Mouse (Mus musculus) MEL (cell line): Measurements from ENCODE around the gene Tm4sf19. TPM values are rescaled to one million over a fixed set of nuclear protein-coding genes. Genes with fewer than 3 reads are reported as not detected.

ENCODE experiments used
- DNase-seq: peaks from one replicate; pipeline ENCODE4 v3.0.0; 2011; ENCODE audit warnings: low read depth, low spot score
- H3K27ac ChIP-seq: 2 replicates; pipeline ENCODE4 v1.5.1; 2012; ENCODE audit warnings: low read depth, mild to moderate bottlenecking, control low read depth, low read length, moderate library complexity; ENCODE audit not compliant: control insufficient read depth
- H3K27me3 ChIP-seq, 2 experiments: fragments of 150-350 bp in 1 of 2; sonication (generic) in 1 of 2; 2 replicates each; pipeline ENCODE4 v1.6.1; 2012; ENCODE audit warnings: low read length in 2 of 2, mild to moderate bottlenecking in 2 of 2, improper control_type of control experiment in 1 of 2, moderate library complexity in 1 of 2; ENCODE audit not compliant: insufficient read depth in 2 of 2, control insufficient read depth in 1 of 2
- H3K36me3 ChIP-seq, 2 experiments: 2 replicates each; pipeline ENCODE4 v1.6.1; 2012 to 2014; ENCODE audit warnings: low read length in 2 of 2, improper control_type of control experiment in 1 of 2, inconsistent platforms in 1 of 2, mild to moderate bottlenecking in 1 of 2; ENCODE audit not compliant: insufficient read depth in 2 of 2, control insufficient read depth in 1 of 2
- H3K4me1 ChIP-seq, 2 experiments: fragments of 150-350 bp in 1 of 2; sonication (generic) in 1 of 2; 2 replicates each; pipeline ENCODE4 v1.6.1; 2012; ENCODE audit warnings: low read length in 2 of 2, improper control_type of control experiment in 1 of 2, mild to moderate bottlenecking in 1 of 2; ENCODE audit not compliant: insufficient read depth in 2 of 2, control insufficient read depth in 1 of 2
- H3K4me3 ChIP-seq, 2 experiments: fragments of 150-350 bp in 1 of 2; sonication (generic) in 1 of 2; 2 replicates each; pipeline ENCODE4 v1.5.1; 2012; ENCODE audit warnings: low read depth in 2 of 2, low read length in 2 of 2, mild to moderate bottlenecking in 2 of 2, moderate library complexity in 2 of 2, control low read depth in 1 of 2, improper control_type of control experiment in 1 of 2; ENCODE audit not compliant: control insufficient read depth in 1 of 2, insufficient read depth in 1 of 2
- H3K79me2 ChIP-seq: 2 replicates; pipeline ENCODE4 v1.6.1; 2012; ENCODE audit warnings: mild to moderate bottlenecking, low read length, moderate library complexity; ENCODE audit not compliant: control insufficient read depth, poor library complexity, insufficient read depth
- H3K9ac ChIP-seq: 2 replicates; pipeline ENCODE4 v1.6.1; 2012; ENCODE audit warnings: low read depth, mild to moderate bottlenecking, control low read depth, low read length, moderate library complexity; ENCODE audit not compliant: control insufficient read depth, poor library complexity, severe bottlenecking
- H3K9me3 ChIP-seq: fragments of 150-350 bp; sonication (generic); replicated peaks from 2 replicates; pipeline ENCODE4 v1.6.1; 2012; ENCODE audit warnings: mild to moderate bottlenecking, low read length, improper control_type of control experiment, moderate library complexity; ENCODE audit not compliant: insufficient read depth
- CHD2 ChIP-seq: IDR thresholded peaks from 2 replicates; pipeline ENCODE4 v1.6.1; 2011; ENCODE audit warnings: low read length, improper control_type of control experiment
- CTCF ChIP-seq, 3 experiments: IDR thresholded peaks in 2 of 3; conservative IDR thresholded peaks in 1 of 3; 2 replicates each; pipeline ENCODE4 v1.5.1; 2011 to 2012; ENCODE audit warnings: low read length in 3 of 3, low read depth in 2 of 3, mild to moderate bottlenecking in 2 of 3, improper control_type of control experiment in 1 of 3, inconsistent platforms in 1 of 3, mixed read lengths in 1 of 3, moderate library complexity in 1 of 3; ENCODE audit not compliant: control insufficient read depth in 1 of 3, insufficient read depth in 1 of 3, poor library complexity in 1 of 3, severe bottlenecking in 1 of 3
- ELF1 ChIP-seq: IDR thresholded peaks from 2 replicates; pipeline ENCODE4 v1.6.1; 2014; ENCODE audit warnings: low read depth, mild to moderate bottlenecking, inconsistent platforms, low read length, improper control_type of control experiment, moderate library complexity
- EP300 ChIP-seq, 2 experiments: IDR thresholded peaks; 2 replicates each; pipeline ENCODE4 v1.6.1; 2011; ENCODE audit warnings: improper control_type of control experiment in 2 of 2, low read length in 2 of 2, low read depth in 1 of 2, mild to moderate bottlenecking in 1 of 2
- ETS1 ChIP-seq: IDR thresholded peaks from 2 replicates; pipeline ENCODE4 v1.6.1; 2012; ENCODE audit warnings: low read depth, mild to moderate bottlenecking, inconsistent platforms, low read length, improper control_type of control experiment, moderate library complexity
- GATA1 ChIP-seq: IDR thresholded peaks from 2 replicates; pipeline ENCODE4 v1.6.1; 2011; ENCODE audit warnings: low read depth, low read length, improper control_type of control experiment
- HCFC1 ChIP-seq: IDR thresholded peaks from 2 replicates; pipeline ENCODE4 v1.6.1; 2012; ENCODE audit warnings: low read depth, mild to moderate bottlenecking, inconsistent platforms, low read length, improper control_type of control experiment, moderate library complexity
- MAX ChIP-seq: IDR thresholded peaks from 2 replicates; pipeline ENCODE4 v1.6.1; 2011; ENCODE audit warnings: low read length, improper control_type of control experiment
- MAZ ChIP-seq: IDR thresholded peaks from 2 replicates; pipeline ENCODE4 v1.6.1; 2012; ENCODE audit warnings: low read depth, mild to moderate bottlenecking, inconsistent platforms, low read length, improper control_type of control experiment
- MEF2A ChIP-seq: IDR thresholded peaks from 2 replicates; pipeline ENCODE4 v1.6.1; 2014; ENCODE audit warnings: low read depth, mild to moderate bottlenecking, inconsistent platforms, low read length, improper control_type of control experiment; ENCODE audit not compliant: poor library complexity, insufficient replicate concordance, severe bottlenecking; ENCODE audit errors: extremely low read depth
- MXI1 ChIP-seq: IDR thresholded peaks from 2 replicates; pipeline ENCODE4 v1.6.1; 2011; ENCODE audit warnings: mild to moderate bottlenecking, low read depth, low read length, improper control_type of control experiment
- MYB ChIP-seq: IDR thresholded peaks from 2 replicates; pipeline ENCODE4 v1.6.1; 2011; ENCODE audit warnings: mild to moderate bottlenecking, low read depth, low read length, improper control_type of control experiment
- POLR2AphosphoS2 ChIP-seq: IDR thresholded peaks from 2 replicates; pipeline ENCODE4 v1.6.1; 2011; ENCODE audit warnings: low read length, improper control_type of control experiment
- POLR2AphosphoS5 ChIP-seq: IDR thresholded peaks from 2 replicates; pipeline ENCODE4 v1.6.1; 2012; ENCODE audit warnings: low read depth, borderline replicate concordance, mild to moderate bottlenecking, inconsistent platforms, low read length, moderate library complexity, mixed read lengths
- RAD21 ChIP-seq: IDR thresholded peaks from 2 replicates; pipeline ENCODE4 v1.6.1; 2011; ENCODE audit warnings: mild to moderate bottlenecking, low read depth, low read length, improper control_type of control experiment
- SMC3 ChIP-seq: IDR thresholded peaks from 2 replicates; pipeline ENCODE4 v1.6.1; 2011; ENCODE audit warnings: low read depth, low read length, improper control_type of control experiment
- TBP ChIP-seq: IDR thresholded peaks from 2 replicates; pipeline ENCODE4 v1.8.0; 2011; ENCODE audit warnings: low read depth, low read length, improper control_type of control experiment
- USF1 ChIP-seq: IDR thresholded peaks from 2 replicates; pipeline ENCODE4 v1.6.1; 2014; ENCODE audit warnings: low read depth, mild to moderate bottlenecking, inconsistent platforms, low read length, improper control_type of control experiment, moderate library complexity
- USF2 ChIP-seq, 2 experiments: IDR thresholded peaks; 2 replicates each; pipeline ENCODE4 v1.6.1; 2011 to 2012; ENCODE audit warnings: improper control_type of control experiment in 2 of 2, low read length in 2 of 2, borderline replicate concordance in 1 of 2, inconsistent platforms in 1 of 2, low read depth in 1 of 2, mild to moderate bottlenecking in 1 of 2; ENCODE audit not compliant: insufficient read depth in 1 of 2
- ZKSCAN1 ChIP-seq: IDR thresholded peaks from 2 replicates; pipeline ENCODE4 v1.6.1; 2012; ENCODE audit warnings: low read depth, mild to moderate bottlenecking, inconsistent platforms, low read length, improper control_type of control experiment, moderate library complexity
- ZMIZ1 ChIP-seq: IDR thresholded peaks from 2 replicates; pipeline ENCODE4 v1.6.1; 2012; ENCODE audit warnings: low read depth, mild to moderate bottlenecking, inconsistent platforms, low read length, improper control_type of control experiment, moderate library complexity
- ZNF384 ChIP-seq: IDR thresholded peaks from 2 replicates; pipeline ENCODE4 v1.6.1; 2012; ENCODE audit warnings: low read depth, mild to moderate bottlenecking, inconsistent platforms, low read length, improper control_type of control experiment
- polyA plus RNA-seq, 2 experiments: library from polyadenylated mRNA; stranded (reverse) in 1 of 2; unstranded in 1 of 2; fragments of >175 nt in 1 of 2; fragments of >200 nt in 1 of 2; gene quantifications; 2 replicates each; pipeline versions ENCODE4 v1.2.1 to v1.2.4; 2012; ENCODE audit warnings: low replicate concordance in 2 of 2, low read depth in 1 of 2; ENCODE audit not compliant: insufficient read length in 2 of 2, insufficient read depth in 1 of 2, missing spikeins in 1 of 2
- total RNA-seq: library from RNA; depleted of rRNA; stranded (reverse); fragments of 300-350 nt; gene quantifications from 2 replicates; pipeline ENCODE4 v1.2.3, GENCODE M21; 2012

The Tm4sf19 gene
- total and polyA plus RNA-seq, 3 experiments = 0.06 TPM; not detected in 2

GRCm38 (mm10) chr16:32395679-32396540, 4.4 kb upstream of the Tm4sf19 start:
- TF ChIP-seq TBP (no peak), SMC3 (no peak), HCFC1 (no peak), ETS1 (peak; percentile 74), EP300 (IDR thresholded peaks at IDR 0.05; ENCODE audit: low read depth in 1 of 2, low read length in 2 of 2) (peak in 1 of 2 experiments; percentile 44; a peak in 1 of 4 replicates), ZNF384 (no peak), ZKSCAN1 (no peak)
- Histone ChIP-seq H3K9ac (no peak overlapping the region), H3K79me2 (no peaks in the 10 kb centered on the region), H3K27me3 (no peaks in the 10 kb centered on the region), H3K9me3 (no peaks in the 10 kb centered on the region), H3K4me1 (peaks cover 10 to 18% of the 10 kb centered on the region in 2 experiments), H3K36me3 (peaks cover 0 to 7% of the 10 kb centered on the region in 2 experiments; a peak in 2 of 4 replicates), H3K27ac (no peak overlapping the region), H3K4me3 (no peak overlapping the region)
- DNase-seq = peak; percentile 57

GRCm38 (mm10) chr16:32396541-32396835, 3.8 kb upstream of the Tm4sf19 start:
- DNase-seq = no peak
- H3K27ac ChIP-seq = no peak overlapping the region
- TF ChIP-seq MAZ = no peak
- TF ChIP-seq RAD21 = no peak
- TF ChIP-seq ELF1 = no peak
- TF ChIP-seq POLR2AphosphoS5 = no peak
- no peak for TF ChIP-seq MAX
- TF ChIP-seq USF2 (IDR thresholded peaks at IDR 0.05; ENCODE audit: borderline replicate concordance in 1 of 2, insufficient read depth in 1 of 2, low read depth in 1 of 2, low read length in 2 of 2) = no peak
- TF ChIP-seq POLR2AphosphoS2 = no peak
- no peak for TF ChIP-seq MXI1
- no peak for TF ChIP-seq MYB
- TF ChIP-seq CTCF (IDR thresholded peaks at IDR 0.05 in 2 of 3, conservative IDR thresholded peaks at IDR 0.05 in 1 of 3; ENCODE audit: control insufficient read depth in 1 of 3, insufficient read depth in 1 of 3, low read depth in 2 of 3, low read length in 3 of 3, poor library complexity in 1 of 3, severe bottlenecking in 1 of 3) = no peak
- no peak for TF ChIP-seq MEF2A
- no peak for TF ChIP-seq CHD2
- TF ChIP-seq ZMIZ1 = no peak
- TF ChIP-seq USF1 = no peak
- TF ChIP-seq EP300 (IDR thresholded peaks at IDR 0.05; ENCODE audit: low read depth in 1 of 2, low read length in 2 of 2) = no peak
- TF ChIP-seq ZKSCAN1 = no peak
- TF ChIP-seq GATA1 = no peak

More at GRCm38 (mm10) chr16:32396541-32396835, 3.8 kb upstream of the Tm4sf19 start:
- Histone ChIP-seq H3K9me3 (no peaks in the 10 kb centered on the region), H3K27me3 (no peaks in the 10 kb centered on the region), H3K4me3 (no peak overlapping the region), H3K36me3 (peaks cover 0 to 7% of the 10 kb centered on the region in 2 experiments; a peak in 2 of 4 replicates), H3K9ac (no peak overlapping the region), H3K4me1 (peaks cover 10 to 19% of the 10 kb centered on the region in 2 experiments), H3K79me2 (no peaks in the 10 kb centered on the region)
